Mouse (Mus musculus): ENCODE measurements around the gene S100a11. TPM values are rescaled to one million over a fixed set of nuclear protein-coding genes. Genes with fewer than 3 reads are reported as not detected.

S100a11 gene
- 100 to 1,000 TPM; 776 to 816 TPM for polyA plus RNA-seq (2017; shearing (Covaris generic))

GRCm38 (mm10) chr3:93520330-93521193, at the start of gene S100a11:
Gene S100a11 (plus strand): TSS chr3:93520488.

GRCm38 (mm10) chr3:93554981-93555877, 34.9 kb downstream of the S100a11 start, which contains the start of gene S100a10:
Gene S100a10 (plus strand): TSS chr3:93555080.

Other genes starting within 250 kb of the S100a11 start
- gene Flg, start 247.0 kb upstream of the S100a11 start, polyA plus RNA-seq (2017; shearing (Covaris generic)): 1 to 10 TPM in 1 of 2 experiments, not detected in 1; 2.0 TPM
- not detected for gene Hrnr, start 200.7 kb upstream of the S100a11 start, polyA plus RNA-seq (2017; shearing (Covaris generic))
- gene Rptn, start 126.8 kb upstream of the S100a11 start, polyA plus RNA-seq (2017; shearing (Covaris generic)): under 1 TPM; 0.12 to 0.94 TPM
- 1 to 10 TPM in 1 of 2 experiments, not detected in 1; 1.4 TPM for gene Tchh, start 78.2 kb upstream of the S100a11 start, polyA plus RNA-seq (2017; shearing (Covaris generic))
- gene Tchhl1, start 51.7 kb upstream of the S100a11 start, polyA plus RNA-seq (2017; shearing (Covaris generic)): under 1 TPM in 1 of 2 experiments, not detected in 1; 0.13 TPM
- 1,000 to 10,000 TPM in 1 of 2 experiments, 100 to 1,000 TPM in 1; 768 to 1,124 TPM for gene S100a10, start 34.6 kb downstream of the S100a11 start, polyA plus RNA-seq (2017; shearing (Covaris generic))
- under 1 TPM in 1 of 2 experiments, not detected in 1; 0.23 TPM for gene Tdpoz2, start 132.2 kb downstream of the S100a11 start, polyA plus RNA-seq (2017; shearing (Covaris generic))
- gene Tdpoz1, start 155.8 kb downstream of the S100a11 start, polyA plus RNA-seq (2017; shearing (Covaris generic)): not detected
- gene Gm37596, start 172.6 kb downstream of the S100a11 start, polyA plus RNA-seq (2017; shearing (Covaris generic)): not detected